Mouse (Mus musculus): ENCODE measurements around the gene Mif4gd.

Mif4gd gene

DNA sequence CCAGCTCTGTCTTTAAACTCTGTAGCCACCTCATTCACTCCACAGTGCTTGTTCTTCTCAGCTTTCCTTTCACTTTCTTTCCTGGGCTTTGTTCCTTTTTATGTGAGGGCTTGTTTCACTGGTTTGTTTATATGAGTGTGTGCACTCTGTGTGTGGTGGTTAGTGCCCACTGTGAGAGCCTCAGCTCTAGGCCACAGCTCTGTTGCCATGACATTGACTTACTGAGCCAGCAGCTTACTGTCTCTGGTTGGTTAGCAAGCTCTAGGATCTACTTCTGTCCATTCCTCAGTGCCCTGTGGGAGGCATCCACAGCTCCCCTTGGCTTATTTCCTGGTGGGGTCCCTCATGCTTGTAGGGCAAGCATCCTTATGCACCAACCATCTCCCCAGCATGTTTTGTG lies 33.7 kb downstream of the Mif4gd start:
- DNase-seq (ENCODE audit: low spot score), result no peak

DNA sequence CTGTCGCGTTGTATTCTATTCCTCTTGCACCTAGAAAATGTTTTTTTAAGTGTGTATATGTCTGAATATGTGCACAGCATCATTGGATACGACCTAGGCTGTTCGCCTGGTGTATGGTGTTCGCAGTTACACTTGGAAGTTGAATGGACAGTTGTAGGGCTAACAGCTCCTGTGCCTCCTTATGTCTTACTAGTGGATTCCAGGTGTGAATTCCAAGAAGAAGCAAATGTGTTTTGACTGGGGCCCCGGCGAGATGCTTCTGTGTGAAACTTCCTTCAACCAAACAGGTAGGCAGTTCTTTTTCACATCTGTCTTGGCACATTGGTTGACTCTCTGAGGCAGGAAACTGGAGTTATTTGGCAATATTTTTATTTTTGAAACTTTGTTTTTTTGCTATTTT lies 47.8 kb downstream of the Mif4gd start:
- DNase-seq (ENCODE audit: low spot score), result no peak

DNA sequence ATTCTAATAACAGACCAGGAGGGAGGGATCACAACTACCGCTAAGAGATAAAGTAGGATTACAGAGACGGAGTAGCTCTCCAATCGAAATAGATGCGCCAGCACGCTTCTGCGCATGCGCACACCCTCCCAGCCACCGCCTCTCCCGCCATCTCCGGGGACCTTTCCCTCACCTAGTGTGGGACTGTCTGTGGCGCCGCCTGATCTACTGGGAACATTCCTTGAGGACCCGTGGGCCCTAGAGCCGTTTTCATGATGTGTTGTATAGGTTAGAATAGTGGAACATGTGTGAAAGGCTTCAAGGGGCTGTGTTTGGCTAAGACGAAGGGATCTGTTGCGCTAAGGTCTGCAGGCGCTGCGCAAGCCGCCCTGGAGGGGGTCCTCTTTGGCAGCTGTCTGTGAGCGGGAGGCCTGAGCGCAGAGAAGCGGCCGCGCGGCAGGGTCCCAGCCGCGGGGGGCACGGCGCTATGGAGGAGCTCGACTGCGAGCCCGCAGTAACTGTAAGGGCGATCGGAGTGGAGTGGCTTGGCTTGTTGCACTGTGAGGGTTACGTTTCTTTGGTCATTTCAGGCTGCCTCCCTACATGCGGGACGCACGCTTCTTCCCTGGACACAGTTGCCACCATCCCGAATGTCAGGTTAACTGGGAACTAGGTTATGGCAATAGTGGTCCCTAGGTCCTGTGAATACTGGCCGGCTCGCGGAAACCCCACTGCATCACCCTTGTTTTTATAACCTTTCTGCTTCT lies 48.5 kb downstream of the Mif4gd start, which contains the start of gene Nup85:
Gene Nup85 (plus strand): TSS at position 371 of the 746 bp plus-strand sequence.
- DNase-seq (ENCODE audit: low spot score), result peak; percentile 97

GRCm38 (mm10) chr11:115563406-115563805 lies 49.4 kb downstream of the Mif4gd start:
- DNase-seq (ENCODE audit: low spot score), result no peak
